Mouse (Mus musculus) Muller cell, postnatal 12 days (primary cell): Measurements from ENCODE around the gene Elmo1.

ENCODE experiments used
- DNase-seq: peaks from one replicate; pipeline ENCODE4 v3.0.0-alpha.2; 2015; ENCODE audit errors: inconsistent ontology term

Elmo1 gene

DNA sequence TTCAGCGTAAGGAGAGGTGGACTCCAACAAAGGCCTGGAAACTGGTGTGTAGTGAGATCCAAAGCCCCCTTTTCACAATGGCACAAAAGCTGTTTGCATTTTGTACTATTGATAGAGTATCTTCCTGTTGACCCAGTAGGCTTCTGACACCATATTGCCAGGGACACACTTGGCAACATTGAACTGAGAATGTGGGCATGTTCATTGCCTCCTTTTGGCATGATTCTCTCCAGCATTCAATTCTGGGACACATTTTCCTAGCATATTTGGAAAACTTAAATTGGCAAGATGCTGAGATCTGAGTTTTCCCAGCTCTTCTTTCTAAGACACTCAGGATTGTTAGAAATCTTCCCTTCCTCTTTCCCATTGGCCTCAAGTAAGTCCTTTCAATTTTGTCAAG is 377.0 kb downstream of the Elmo1 start:
- DNase-seq, result no peak

DNA sequence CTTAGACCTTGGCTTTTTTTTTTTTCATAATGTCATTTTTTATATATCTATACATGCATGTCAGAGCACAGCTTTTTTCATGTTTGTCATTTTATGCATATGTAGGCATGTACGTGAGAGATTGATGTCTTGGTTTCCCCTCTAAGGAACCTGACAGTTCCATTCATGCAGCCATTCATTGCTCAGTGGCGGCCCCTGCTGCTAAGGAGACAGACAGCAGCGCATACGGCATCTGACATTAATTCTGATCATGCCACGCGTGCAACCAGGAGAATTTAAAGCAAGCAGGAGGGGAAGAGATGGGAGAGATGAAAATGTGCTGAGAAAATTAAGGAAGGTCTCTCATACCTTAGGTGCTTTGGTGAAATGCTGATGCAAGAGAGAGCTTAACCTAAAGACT is 381.3 kb downstream of the Elmo1 start:
- DNase-seq, result peak; percentile 24

DNA sequence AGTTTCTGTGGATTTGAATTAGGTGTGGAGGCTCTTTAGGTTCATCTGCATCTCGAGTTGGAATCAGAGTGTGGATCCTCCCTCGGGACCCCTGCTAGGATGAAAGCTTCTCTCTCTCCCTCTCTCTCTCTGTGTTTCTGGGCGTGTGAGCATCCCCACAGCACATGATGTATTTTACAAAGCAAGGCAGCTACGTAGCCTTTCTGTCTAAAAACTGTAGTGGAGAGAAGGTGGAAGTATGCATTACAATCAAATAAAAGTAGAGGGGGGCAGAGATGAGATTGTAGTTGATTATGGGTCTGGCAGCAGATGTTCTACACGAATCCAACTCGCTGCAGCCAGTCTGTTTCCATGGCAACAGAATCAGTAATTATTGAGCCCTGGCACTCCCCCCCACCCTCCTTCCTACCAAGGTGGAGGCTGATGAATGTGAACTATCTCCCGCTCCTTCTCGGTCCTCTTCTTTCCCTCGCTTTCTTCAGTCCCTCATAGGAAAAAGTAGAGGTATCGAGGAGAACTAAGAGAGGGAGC is 382.0 kb downstream of the Elmo1 start:
- no peak for DNase-seq

DNA sequence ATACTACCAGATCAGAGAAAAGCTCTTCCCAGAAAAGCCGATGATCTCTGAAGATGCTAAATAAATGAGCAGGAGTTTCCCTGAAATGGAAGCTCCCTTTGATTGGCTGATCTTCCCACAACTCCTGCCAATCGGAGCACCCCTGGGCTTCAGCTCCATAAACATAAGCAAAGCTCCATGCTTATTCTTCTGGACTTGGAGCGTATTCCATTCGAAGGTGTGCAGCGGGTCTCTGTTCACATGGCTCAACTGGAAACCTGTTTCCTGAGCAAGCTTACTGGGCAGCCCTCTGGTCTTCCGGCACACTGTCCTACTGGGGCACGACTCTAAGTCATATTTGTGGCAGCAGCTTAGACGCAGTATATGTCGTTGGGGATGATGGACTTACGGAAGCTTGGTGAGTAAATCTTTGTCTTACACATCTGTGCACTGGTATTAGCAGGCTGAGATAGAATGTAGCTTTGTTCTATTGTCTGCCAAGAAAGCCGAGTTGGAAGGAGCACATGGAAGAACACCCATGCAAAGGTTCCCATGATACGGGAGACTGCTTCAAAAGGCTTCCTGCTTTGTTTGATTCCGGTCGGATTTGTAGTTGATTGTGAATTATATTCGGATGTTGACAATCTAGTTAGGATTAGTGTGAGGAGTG is 382.6 kb downstream of the Elmo1 start:
- DNase-seq, result no peak

DNA sequence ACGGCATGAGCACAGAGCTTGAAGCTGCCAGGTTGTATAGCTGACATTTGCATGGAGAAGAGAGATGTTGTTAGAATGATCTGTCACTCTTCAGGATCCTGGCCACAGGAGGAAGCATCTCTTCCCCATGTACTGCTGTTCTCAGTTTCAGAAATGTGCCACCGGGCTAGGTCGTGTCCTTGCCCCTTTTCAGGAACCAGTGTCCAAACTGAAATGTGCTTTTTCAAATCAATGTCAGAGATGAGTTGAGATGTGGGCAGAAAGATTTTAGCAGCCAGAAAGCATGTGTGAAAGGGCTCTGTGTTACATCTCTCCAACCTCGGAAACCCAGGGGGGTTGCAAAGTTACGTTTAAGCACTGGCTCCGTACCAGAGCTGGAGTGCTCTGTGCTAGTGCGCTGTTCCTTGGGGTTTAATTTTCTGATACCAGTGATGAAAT is 383.3 kb downstream of the Elmo1 start:
- no peak for DNase-seq

DNA sequence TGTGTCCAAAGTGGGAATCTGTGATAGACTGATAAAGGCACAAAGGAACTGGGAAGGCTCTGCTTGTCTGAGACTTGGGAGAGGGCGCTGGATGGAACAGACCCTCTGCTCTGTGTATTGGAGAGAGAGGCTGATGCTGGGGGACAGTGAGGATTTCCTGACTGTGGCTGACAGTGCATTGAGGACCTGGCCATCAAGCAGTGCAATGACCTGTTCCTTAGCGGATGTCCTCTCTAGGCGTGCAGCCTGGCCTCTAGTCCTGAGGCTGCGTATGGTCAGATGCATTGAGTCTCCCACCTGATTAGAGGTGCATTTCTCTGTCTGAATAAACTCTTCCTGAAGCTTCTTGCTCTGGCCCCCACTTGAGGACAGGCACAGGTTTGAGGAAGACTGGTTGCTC is 384.2 kb downstream of the Elmo1 start:
- DNase-seq, result no peak

DNA sequence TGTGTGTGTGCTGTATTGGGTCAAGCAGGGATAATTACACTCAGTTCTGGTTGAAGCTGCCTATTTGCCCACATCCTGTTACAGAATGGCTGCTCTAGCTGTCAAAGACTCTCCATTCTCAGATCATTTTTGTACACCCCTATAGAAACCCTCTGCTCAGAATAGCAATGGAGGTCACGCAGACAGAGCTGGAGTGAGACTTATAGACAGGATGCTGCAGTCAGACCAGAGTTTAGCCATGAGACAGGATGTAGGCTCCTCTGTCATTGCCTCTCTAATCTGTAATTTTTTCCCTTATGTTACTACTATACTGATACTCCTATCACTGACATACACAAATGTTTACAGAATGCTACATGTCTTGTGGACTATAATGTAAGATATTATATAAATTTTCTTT is 391.4 kb downstream of the Elmo1 start:
- no peak for DNase-seq

DNA sequence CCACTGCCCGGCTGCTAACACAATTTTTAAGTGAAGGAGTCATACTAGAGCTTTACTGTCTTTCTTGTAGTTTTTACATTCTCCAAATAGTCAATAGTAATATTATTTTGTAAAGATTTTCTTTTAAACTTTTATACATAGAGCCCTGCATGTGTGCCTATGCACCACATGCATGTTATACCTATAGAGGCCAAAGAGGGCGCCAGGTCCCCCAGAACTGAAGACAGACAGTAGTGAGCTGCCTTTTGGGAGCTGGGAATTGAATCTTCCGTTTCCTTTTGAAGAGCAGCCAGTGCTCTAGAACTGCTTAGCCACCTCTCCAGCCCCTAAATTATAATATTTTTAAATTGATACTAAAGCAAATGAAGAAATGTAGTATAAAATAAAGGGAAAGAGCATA is 398.7 kb downstream of the Elmo1 start:
- DNase-seq, result no peak

DNA sequence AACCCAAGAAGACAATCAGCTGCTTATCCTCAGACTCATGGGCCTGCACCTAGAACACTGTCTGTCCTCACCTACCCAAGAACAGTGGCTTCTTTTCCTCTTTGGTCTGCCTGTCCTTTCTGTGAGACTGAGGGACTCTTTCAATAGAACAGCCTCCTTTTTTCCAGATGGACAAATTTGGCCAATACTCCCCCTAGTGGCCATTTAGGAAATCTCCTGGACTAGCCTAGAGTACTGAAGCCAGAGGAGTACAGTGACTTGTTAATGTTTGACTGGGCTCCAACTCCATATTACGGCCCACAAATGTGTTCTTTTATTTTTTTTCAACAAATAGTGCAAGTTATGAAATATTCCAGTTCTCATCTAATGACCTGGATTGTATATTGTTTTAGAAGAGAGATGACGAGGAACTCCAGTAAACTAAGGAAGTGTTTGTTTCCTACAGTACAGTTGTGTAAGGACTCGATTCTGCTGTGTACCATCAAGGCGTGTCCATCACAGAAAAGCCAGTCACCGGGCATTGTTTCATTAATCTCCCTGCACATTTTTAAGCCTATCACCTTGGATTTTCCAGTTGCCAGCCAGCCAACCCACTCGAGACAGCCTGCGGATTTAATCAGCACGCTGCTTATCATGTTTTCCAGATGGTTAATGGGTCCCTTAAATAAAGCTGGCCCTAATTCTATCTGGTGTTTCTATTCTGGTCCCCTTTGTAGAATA is 399.5 kb downstream of the Elmo1 start:
- peak; percentile 35 for DNase-seq

DNA sequence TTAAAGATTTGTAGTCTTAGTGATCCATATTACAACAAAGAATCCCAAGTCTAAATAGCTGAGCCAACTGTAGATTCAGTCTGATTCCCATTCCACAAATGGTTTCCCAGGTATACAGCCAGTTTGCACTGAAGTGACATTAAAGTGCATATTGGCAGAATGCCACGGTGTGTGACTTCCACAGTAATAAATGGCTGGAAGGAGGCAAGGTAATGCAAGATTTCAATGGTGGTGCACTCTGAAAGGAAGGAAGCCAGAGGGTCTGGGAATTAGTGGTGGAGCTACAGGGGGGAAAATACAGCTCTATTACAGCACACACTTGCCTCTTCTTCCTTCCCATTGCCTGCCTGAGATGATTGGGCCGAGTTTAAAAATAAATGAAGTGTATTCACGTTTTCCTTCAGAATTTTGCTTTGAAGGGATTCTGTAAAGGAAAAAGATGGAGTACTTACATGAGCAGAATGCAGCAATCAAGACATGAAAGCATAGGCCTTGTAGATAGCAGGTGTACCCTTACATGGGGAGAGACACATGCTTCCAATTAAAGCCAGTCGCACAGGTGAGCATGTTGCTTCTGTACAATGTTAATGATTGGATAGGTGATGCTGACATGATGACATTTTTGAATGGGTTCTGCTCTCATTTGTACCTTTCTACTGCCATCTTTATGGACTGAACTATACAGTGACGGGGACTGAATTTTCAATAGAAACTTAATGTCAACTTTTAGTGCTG is 400.6 kb downstream of the Elmo1 start:
- DNase-seq, result no peak

DNA sequence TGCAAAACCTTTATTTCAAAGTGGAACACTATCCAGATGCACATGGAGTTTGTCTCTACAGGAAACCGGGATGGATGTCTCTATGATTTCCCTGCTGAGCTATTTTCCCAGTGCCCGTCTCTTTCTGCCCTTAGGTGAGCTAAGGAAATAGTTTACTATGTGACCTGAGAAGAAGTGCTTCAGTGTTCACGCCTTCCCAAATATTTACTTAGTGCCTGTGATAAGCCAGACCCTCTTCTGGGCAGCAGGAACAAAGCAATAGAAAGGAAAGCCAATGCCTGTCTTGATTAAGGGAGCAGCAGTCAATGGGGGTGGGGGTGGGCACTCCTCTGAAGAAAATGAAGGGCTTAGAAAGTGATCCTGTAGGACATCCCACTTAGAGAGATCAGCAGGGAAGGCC is 401.3 kb downstream of the Elmo1 start:
- DNase-seq, result no peak

DNA sequence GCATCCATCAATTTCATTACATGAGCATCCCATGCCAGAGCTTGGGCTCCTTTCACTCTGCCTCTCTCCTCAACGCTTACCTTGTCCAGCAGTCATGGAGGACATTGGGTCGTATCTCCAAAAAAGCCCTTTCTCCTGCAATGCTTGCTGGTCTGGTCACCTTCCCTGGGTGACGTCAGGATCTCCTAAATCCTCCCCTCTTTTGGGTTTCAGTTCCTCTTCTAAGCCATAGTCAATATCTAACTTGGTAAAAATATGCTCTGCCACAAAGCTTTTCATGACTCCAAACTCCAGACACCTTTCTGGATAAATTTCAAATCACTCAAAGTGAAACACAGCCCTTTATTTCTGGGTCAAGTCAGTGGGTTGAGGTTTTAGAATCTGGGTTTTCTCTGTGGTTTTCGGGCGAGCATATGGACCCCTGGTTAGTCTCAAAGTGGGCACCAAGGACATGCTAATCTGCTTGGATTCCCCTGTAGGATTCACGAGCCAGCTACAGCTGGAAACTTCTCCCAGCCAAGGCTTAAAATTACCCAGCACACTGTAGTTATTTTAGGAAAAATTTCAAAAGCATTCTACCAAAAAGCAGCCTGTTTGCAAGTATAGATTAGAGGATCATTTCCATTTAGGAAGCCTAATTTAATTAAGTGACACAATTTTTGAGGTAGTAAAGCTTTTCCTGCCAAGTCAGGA is 403.8 kb downstream of the Elmo1 start:
- DNase-seq, result no peak

DNA sequence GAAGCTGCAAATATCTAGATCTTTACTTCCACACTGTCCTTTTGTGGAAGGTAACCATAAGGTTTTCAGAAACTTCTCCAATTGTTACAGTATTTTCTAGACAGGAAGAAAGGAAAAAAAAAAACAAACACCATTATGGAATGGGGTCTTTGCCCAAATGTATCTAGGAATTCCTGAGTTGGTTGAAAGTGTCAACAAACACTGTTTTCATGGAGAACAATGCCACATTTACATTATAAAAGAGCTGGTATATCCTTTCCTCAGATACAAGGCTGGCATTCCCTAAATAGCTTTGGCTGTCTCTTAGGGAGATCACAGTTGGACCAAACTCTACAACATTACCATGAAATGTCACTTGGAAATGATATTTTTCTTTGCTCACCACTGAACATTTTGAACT is 411.5 kb downstream of the Elmo1 start:
- DNase-seq, result no peak

DNA sequence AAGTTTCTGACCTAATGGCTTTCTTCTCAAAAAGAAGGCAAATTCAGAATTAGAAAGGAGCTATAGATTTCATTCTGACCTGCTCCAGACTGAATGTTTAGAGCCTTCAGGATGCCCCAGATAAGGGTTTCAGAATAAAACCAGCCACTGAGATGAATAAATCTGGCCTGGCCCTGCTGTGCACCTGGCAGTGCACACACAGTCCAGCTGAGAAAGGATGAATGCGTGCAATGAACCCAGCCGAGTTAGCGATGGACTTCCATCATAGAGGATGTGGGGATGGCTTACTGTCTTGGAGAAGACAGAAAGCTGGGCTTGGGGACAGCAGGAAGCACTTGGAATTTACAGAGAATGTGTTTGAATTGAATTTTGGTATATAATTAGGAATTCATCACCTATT is 413.0 kb downstream of the Elmo1 start:
- DNase-seq, result no peak

DNA sequence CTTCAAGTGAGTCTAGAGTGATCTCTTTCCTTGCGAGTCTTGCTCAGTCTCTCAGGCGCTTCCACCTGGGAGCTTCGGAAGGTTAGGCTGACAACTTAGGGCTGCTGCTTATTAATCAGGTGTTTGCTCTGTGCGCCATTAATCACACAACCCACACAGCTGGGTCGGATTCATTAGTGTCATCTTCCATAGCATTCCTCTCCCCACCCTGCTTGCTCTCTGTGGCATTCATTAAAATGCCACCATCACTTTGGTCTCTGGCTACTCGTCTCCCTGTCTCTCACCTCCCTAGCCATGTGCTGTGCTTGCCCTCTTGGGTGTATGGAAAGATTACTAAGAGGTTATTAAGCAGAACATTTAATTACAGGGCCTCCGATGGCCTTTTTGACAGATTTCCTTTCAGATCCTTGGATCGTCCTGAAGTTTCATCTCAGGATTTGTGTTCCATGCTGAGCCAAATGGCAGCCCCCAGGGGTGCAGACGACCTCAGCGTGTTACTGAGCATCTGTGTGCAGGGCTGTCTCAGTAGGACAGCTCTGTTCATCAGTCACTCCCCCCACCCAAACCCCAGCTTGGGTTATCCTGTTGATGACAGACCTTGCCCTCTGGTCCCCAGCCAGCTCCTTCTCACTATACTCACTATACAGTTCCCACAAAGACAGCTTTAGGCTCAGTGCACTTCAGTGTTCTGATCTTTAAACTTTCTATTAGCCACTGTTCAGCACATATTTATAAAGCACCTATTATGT is 417.2 kb downstream of the Elmo1 start:
- DNase-seq, result no peak

DNA sequence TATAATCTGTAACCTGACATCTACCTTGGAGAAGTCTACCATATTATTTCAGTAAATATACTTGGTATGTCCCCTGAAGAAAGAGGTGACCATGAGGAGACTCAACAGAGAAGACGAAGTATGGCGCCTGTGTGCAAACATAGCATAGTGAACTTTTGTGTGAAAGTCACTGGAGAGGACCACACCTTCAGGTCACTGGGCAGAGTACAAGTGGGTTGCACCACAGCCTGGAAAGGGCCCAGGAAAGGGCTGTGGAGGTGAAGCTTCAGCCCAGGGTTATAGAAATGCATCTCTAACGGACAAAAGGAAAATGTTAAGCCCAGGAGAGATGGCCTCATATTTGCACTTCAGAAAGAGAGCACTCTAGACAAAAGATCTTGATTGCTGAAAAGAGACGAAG is 420.6 kb downstream of the Elmo1 start:
- no peak for DNase-seq

DNA sequence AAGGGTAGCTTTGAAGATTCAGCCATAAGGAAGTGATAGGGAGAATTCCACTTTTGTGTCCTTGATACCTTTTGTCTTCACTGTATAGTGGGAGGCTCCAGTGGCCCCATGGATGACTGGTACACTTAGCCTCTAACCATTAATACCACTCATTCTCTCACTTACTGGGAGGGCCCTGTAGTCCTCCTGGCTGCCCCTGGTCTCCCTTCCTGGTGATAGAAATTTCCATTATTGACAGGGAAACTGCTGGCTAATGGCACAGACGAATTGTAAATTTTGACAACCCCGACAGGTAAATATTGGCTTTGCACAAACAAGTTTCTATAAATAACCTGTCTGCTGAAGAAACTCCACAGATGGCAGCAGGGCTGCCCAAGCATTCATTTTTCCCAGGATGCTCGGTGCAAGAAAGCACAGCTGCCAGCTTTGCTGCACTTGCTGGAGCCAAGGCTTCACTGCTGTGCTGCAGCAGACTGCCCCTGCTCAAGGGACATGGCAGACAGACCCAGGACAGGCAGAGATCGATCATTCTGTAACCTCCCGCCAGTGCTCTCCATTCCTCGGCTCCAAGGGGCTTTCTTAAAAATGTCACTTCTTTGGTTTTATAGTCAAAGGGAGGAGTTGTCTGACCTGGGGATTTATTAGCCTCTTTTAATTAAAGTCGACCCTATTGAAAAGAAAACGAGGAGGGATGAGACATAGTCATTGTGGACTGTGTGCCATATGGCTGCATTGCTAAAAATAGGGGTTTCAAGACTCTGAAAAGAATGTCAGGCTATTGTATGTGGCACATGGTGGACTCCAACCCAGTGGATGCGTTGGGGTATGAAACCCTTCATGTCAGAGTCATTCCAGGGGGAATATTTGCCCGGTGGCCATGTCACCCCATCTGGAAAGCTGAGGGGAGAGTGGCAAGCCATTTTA is 422.2 kb downstream of the Elmo1 start:
- DNase-seq, result no peak

DNA sequence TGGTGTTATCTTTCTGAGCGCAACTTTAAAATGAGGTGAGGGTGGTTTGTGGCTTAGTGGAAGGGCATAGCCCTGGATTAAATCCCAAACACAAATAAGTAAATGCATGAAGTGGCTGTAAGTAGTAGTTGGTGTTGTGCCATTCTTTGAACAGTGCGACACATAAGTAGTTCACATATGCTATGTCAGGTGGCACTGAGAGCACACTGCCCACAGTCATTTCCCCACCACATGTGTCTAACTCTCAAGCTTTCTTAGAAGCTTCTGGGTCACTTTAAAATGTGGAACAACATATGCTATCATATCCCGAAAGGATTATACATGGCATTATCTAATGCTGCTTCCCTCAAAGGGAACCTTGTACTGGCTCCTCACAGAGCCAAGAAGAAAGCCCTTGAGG is 424.3 kb downstream of the Elmo1 start:
- no peak for DNase-seq

DNA sequence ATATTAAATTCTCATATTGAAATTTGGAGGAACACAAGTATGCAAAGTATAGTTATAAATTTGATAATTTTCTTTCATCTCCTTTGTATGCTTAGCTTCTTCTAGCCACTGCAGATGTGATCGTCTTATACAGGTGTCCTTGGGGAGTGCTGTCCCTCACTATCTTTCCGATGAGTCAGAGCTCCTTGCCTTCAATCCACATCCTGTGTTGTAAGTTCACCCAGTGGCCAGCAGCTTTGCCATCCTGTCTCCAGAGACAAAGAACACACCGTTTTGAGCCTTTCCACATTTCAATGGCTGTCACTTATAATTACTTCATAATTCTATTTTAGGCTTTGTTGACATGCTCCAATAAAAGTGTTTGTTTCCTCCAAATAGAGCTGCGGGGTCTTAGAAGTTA is 425.7 kb downstream of the Elmo1 start:
- peak; percentile 24 for DNase-seq

DNA sequence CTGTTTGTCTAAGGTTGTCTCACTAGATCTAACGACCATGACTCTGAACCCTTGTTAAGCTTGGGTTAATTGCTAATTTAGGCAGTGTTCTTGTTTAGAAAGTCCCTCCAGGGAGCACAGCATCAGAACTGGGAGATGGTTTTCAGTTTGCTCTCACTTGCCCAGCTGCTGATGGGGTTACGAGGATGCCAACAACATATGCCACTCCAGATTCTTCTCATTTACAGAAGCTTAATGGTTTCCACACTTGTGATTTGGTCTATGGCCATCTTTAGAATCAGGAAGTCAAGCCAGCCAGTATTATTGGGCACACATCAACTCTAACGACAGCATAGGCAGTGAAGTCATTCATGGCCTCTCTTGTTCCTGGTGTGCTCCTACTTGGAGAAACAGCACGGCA is 427.3 kb downstream of the Elmo1 start:
- DNase-seq, result no peak
